Mouse (Mus musculus) ES-E14 (cell line): ENCODE measurements around the gene Sept7.

Experiments used
- CHD2 ChIP-seq: IDR thresholded peaks from 2 replicates; pipeline ENCODE4 v1.6.1; 2014; ENCODE audit warnings: mild to moderate bottlenecking, low read depth, low read length, inconsistent platforms
- HCFC1 ChIP-seq: IDR thresholded peaks from 2 replicates; pipeline ENCODE4 v1.6.1; 2012; ENCODE audit warnings: low read length, inconsistent platforms, borderline replicate concordance; ENCODE audit not compliant: insufficient read depth
- MAFK ChIP-seq: IDR thresholded peaks from 2 replicates; pipeline ENCODE4 v1.6.1; 2014; ENCODE audit warnings: mild to moderate bottlenecking, low read depth, low read length, inconsistent platforms; ENCODE audit not compliant: insufficient read depth
- ZC3H11A ChIP-seq: IDR thresholded peaks from 2 replicates; pipeline ENCODE4 v1.6.1; 2012; ENCODE audit warnings: low read depth, mild to moderate bottlenecking, inconsistent platforms, low read length, borderline replicate concordance
- ZNF384 ChIP-seq: IDR thresholded peaks from 2 replicates; pipeline ENCODE4 v1.6.1; 2012; ENCODE audit warnings: low read depth, low read length, inconsistent platforms

- no peak for TF ChIP-seq MAFK
- TF ChIP-seq ZNF384, result no peak
- no peak for TF ChIP-seq HCFC1
- TF ChIP-seq CHD2, result no peak
- no peak for TF ChIP-seq ZC3H11A
Measured at GRCm38 (mm10) chr9:25218954-25219353, 33.3 kb upstream of the Sept7 start.
